Mouse (Mus musculus) lung, postnatal 36 days (tissue): ENCODE data around the gene Hsd3b7.
A peak's percentile ranks its signal among the peaks of the same experiment; 100 is the strongest.
"Not testable (repeated sequence)": the region's sequence is repeated elsewhere in the genome, so short reads cannot be mapped to it uniquely, and the experiment has no call there.

Experiments
- DNase-seq: peaks from one replicate; pipeline ENCODE4 v3.0.0; 2022; ENCODE audit warnings: mixed read lengths

Gene Hsd3b7

DNA sequence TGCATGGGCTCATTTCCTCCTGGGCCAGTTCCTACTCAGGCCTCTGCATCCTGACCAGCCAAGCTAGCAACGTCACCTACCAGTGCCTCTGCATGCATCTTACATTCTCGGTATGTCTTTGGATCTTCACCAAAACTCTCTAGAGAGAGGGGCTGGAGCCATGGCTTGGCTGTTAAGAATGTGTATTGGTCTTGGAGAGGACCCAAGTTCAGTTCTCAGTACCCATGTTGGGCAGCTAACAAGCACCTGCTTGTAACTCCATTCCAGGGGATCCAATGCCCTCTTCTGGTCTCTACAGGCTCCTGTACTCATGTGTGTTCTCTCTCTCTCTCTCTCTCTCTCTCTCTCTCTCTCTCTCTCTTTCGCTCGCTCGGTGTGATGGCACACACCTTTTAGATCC is 17.4 kb downstream of the Hsd3b7 start:
- no peak for DNase-seq

DNA sequence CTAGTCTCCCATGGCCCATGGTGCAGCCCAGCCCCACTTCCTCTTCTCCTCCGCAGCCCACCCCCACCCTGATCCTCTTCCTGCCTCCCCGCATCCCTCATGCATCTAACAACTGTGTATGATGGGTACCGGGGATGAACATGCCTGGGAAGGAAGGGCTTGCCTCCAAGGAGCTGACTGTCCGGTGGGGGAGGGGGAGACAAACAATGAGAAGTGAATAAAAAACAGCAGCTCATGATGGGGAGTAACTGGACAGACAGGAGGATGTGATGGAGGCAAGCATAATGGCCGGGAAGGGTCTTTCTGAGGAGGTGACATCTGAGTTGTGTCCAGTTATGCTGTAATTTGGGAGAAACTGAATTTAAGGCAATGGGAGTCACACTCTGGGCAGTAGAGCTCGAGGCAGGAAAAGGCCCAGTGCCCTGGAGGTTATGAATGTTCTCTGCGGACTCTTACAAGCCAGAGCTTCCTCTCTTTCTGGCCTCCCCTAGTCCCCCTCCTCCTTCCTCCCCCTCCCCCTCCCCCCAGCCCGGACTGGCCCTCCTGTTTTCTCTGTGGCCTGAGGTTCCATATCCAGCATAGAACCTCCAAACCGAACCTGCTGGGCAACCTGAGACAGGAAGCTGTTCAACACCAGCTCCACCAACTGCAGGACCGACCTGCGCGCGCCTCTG is 20.6 kb downstream of the Hsd3b7 start:
- no peak for DNase-seq

DNA sequence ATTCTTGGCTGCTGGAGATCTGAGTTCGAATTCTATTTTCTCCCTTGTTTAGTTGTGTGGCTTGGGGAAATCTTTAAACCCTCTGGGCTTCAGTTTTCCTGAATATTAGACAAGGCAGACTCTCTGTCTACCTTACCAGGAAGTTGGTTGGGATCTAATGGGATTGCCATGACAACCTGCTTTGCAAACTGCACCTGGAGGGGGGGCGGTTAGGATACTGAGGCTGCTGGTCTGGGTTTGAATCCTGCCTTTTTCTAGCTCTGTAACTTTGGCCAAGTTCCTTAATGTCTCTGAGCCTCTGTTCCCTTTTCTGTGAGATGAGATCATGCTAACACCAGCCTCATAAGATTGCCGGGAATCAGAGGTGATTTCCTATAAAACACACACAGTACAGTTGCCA is 22.1 kb downstream of the Hsd3b7 start:
- DNase-seq, result no peak

GRCm38 (mm10) chr7:127823236-127824171 is 23.1 kb downstream of the Hsd3b7 start:
- no peak for DNase-seq

DNA sequence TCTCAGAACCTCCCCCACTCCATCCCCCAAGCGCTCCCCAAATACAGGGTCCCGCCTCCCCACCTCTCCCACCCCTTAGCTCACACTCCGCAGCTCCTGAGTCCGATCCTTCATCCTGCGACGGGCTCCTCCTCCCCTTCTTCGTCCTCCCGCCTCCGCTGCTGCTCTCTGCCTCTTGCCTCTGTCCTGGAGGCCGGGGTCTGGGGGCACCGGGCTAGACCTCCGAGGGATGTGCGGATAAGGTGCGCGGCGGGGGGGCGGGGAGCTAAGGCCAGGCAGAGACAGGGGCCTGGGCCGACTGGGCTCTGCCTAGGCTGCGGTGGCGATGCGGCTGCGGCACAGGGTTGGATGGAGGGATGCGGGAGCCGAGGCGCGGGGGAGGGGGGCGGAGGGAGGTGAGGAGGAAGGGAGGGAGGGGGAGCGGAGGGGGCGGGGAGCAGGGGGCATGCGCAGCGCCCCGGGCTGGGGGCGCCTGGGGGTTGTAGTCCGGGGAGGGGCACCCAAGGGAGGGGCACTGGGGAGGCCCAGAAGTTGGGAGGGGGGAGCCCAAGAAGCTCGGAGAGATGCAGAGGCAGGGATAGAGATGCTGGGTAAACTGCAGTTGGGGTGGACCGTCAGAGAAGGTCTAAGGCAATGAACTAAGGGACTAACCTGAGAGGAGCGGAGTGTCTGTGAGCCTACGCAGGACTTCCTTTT is 23.9 kb downstream of the Hsd3b7 start, which contains the start of the genes Stx4a and Stx1b:
Stx4a (plus strand) TSS at position 119 of the 696 bp plus-strand sequence.
Stx1b (minus strand) TSS at position 374 of the 696 bp plus-strand sequence.
- no peak for DNase-seq

GRCm38 (mm10) chr7:127835550-127835949 is 35.1 kb downstream of the Hsd3b7 start:
- DNase-seq, result no peak

DNA sequence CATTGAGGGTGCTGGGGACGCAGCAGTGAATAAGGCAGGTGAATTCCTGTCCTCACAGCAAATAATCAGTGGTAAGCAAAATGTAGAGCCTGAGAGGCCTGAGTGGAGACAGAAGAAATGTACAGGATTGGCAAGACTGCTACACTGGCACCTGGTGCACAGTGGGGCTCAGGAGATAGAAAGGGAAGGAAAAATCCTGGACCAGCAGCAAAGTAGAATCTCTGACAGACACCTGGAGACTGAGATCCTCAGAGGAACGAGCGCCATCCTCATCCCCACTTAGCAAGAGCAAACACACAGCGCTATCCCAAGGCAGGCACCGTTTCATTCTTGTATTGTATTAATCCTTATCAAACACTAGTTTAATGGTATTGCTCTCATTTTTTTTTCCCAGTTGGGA is 37.1 kb downstream of the Hsd3b7 start:
- no peak for DNase-seq

DNA sequence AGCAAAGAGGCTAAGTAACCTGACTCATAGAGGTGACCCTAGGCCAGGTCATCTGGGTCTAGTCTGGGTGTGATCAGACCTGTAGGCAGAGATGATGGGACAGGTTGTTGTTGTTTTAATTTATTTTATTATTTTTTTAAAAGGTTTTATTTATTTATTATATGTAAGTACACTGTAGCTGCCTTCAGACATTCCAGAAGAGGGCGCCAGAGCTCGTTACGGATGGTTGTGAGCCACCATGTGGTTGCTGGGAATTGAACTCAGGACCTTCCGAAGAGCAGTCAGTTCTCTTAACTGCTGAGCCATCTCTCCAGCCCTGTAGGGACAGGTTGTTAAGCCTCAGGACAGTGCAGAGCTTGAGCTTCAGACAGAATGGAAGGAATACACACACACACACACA is 37.5 kb downstream of the Hsd3b7 start:
- DNase-seq, result not testable (repeated sequence)

DNA sequence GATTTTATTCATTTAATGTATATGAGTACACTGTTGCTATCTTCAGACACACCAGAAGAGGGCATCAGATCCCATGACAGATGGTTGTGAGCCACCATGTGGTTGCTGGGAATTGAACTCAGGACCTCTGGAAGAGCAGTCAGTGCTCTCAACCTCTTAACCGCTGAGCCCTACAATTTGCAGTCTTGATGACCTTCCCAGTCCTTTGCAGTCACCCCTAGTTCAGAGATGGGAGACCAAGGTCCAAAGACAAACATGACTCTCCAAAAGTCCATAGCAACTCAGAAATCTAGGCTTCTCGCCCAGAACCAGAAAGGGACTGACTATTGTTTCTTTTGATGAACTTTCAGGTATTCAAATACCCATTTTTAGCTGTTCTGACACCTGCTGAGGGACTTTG is 39.6 kb downstream of the Hsd3b7 start:
- not testable (repeated sequence) for DNase-seq

- no peak for DNase-seq
Observed at GRCm38 (mm10) chr7:127840886-127841285, 40.5 kb downstream of the Hsd3b7 start.

DNA sequence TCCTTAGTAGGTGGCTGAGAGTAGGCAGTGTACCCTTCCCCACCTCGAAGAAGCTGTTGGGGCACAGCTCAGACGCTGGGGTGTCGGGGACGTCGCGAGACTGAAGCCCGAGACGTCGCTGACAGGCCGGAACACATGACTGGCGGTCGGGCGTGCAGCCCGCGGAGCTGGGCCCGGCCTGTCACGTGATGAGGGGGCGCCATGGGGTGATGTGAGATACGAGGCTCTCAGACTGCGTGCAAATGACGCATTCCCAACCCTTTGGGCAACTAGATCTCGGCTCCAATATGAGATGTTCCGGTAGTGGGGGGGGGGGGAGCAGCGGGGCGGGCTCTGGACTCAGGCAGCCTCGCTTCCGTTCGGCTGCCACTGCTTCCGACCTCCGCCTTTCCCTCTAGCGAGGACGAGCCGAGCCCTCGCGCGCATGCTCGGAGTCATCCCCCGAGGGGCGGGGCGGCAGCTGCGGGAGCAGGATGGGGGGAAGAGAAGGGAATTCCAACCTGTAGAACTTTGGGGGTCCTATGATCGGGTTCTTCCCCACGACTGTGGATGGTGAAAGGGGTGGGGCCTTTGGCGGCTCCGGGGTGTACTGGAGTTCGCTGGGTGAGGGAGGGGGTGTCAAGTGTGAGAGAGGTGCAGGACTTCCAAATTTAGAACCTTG is 41.1 kb downstream of the Hsd3b7 start:
- DNase-seq, result peak; percentile 94

DNA sequence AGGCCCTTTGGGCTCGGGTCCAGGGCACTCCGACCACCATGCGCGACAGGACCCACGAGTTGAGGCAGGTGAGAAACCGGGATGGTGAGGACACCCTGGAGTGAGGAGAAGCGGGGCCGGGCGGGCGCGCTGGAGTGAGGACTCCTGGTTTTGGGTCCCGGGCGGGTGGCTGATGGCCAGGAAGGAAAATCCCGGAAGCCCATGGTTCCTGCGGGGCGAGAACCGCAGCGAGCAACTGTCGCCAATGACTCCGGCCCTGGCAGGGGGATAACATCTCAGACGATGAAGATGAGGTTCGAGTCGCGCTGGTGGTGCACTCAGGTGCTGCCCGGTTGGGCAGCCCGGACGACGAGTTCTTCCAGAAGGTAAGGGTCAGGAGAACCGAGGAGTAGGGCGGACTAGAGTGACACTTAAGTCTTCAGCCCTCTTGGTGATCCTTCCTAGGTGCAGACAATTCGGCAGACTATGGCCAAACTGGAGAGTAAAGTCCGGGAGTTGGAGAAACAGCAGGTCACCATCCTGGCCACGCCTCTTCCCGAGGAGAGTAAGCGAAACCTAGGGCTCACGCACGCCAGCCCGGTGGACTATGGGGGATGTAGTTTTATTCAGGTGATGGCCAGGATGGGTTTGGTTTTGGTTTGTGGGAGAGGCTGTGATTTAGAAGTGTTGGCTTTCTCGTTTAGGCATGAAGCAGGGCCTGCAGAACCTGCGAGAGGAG is 41.8 kb downstream of the Hsd3b7 start:
- peak; percentile 93 for DNase-seq

- peak; percentile 31 for DNase-seq
Observed at GRCm38 (mm10) chr7:127849973-127850875, 49.8 kb downstream of the Hsd3b7 start.

DNA sequence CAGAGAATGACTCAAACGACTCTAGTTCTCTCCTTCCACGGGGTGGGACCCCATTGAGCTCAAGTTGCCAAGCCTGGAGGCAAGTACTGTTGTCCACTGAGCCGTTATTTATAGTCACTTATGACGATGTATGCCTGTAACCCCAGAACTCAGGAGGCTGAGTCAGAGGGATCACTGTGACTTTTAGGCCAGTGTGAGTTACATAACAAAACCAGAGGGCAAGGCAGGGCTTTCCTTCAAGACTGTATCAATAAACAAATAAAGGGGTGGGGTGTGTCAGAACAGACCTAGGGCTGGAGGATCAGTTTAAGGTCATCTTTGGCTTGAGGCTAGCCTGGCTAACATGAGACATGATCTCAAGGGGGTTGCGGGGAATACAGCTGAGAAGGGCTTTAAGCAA is 50.5 kb downstream of the Hsd3b7 start:
- peak; percentile 30 for DNase-seq
